Mouse (Mus musculus): ENCODE measurements around the gene Cyb5d1.

DNA sequence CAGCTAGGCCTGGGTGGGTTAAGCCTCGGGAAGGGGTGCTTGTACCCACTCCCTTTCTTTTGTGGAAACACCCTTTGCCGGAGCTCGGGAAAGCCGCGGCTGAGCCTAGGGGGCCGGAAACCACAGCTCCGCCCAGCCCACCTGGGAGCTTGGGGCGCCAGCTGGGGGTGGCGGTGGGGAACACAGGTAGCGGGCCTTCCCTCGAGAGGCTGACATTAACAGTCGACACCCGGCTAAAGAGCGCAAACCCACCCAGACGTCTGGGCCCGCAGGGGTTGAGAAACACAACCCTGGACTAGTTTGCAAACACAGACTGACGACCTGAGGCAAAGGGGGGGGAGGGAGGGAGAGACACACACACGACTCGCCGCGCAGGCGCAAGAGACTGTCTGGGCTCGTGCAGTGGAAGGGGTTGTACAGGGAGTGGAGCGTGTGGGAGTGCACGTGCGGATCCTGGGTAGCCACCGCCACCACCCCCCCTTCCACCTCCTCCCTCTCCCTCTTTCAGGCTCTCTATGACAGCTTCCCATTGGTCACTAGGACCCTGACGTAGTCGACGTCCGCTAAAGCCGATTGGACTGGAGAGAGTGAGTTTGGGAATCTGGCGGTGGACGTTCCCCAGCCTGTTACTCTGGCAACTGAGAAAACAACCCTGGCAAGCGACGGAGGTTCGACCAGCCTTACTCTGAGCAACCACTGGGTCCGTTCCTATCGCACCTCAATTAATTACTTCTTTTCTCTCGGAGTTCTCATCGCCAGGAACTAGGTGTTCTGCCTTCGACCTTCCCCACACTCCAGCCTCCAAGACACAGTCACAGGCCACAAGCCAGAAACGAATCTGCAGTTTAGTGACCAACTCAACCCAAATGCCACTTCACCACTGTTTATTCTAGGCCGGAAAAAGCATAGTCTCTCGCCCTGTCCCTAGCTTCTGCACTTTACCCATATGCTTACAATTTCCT, 23.3 kb upstream of the Cyb5d1 start:
- TF ChIP-seq POLR2A (IDR thresholded peaks at IDR 0.05; ENCODE audit: control insufficient read depth, low read depth, low read length), result peak; percentile 52; the same call in 1 of the 2 replicates
- no peak for TF ChIP-seq CTCF (IDR thresholded peaks at IDR 0.05; ENCODE audit: control insufficient read depth, insufficient read depth, insufficient replicate concordance, low read depth, low read length)

Measured in testis, adult 2 months (tissue).